Mouse (Mus musculus): ENCODE results near the gene Rpap3.

- no peak for TF ChIP-seq POLR2A (IDR thresholded peaks at IDR 0.05; ENCODE audit: insufficient read length, low read depth)
- no peak for TF ChIP-seq CEBPB (IDR thresholded peaks at IDR 0.05; ENCODE audit: insufficient read depth, poor library complexity, severe bottlenecking)
- TF ChIP-seq USF1 (IDR thresholded peaks at IDR 0.05; ENCODE audit: low read depth): no peak
Observed at GRCm38 (mm10) chr15:97716782-97717181, 11.2 kb upstream of the Rpap3 start.

All from myocyte (in vitro differentiated cells).